8 mouse cellular contexts compared by ENCODE assay signal in genomic region chr1:182124506-182124905, GRCm38 (mm10). TPM values are rescaled to one million over a fixed set of nuclear protein-coding genes. Genes with fewer than 3 reads are reported as not detected.
DNase-seq lines count a peak whose midpoint lies in the region; ATAC-seq and TF ChIP-seq lines count a peak whose summit lies in the region.

Gene Srp9 (plus strand): TSS chr1:182124737.

- POLR2A ChIA-PET in Patski (lab: Charles Lee) = interaction anchor here (0.7 to 1.5 kb wide), 6 partner anchors 17 to 268 kb away, joined by 3 to 4 read pairs (median 4); no protein-coding TSS in a partner anchor

- H3K27ac ChIP-seq in hindbrain, embryonic 14.5 days = peak within 1 kb of the TSS; percentile 80

- CTCF ChIA-PET in Patski (lab: Charles Lee) = interaction anchor here (1.0 to 2.0 kb wide), 10 partner anchors 9 to 415 kb away, joined by 3 to 9 read pairs (median 4); no protein-coding TSS in a partner anchor

- DNase-seq in Patski (ENCODE audit: low read depth, low spot score) = peak; percentile 68
- DNase-seq in cerebellum, postnatal 14 days = peak; percentile 99
- peak; percentile 94 to 95 for DNase-seq in frontal cortex, postnatal 25 days (ENCODE audit: low spot score in 2 of 2)
- DNase-seq in hindbrain, embryonic 14.5 days (ENCODE audit: low spot score) = peak; percentile 99
- DNase-seq in layer of hippocampus, postnatal 36 days = peak; percentile 97 to 98
- peak; percentile 99 for DNase-seq in lung, postnatal 36 days
- DNase-seq in retina, postnatal 1 day = peak; percentile 99
- peak; percentile 90 to 94 for DNase-seq in urinary bladder, adult 18-20 months (ENCODE audit: low spot score in 2 of 2)

- peaks cover 6% of the 10 kb centered on the region; the same call in 1 of the 2 replicates for H3K36me3 ChIP-seq in hindbrain, embryonic 14.5 days (replicated peaks; ENCODE audit: control insufficient read depth, insufficient read depth)

- peak; percentile 98 for ATAC-seq in Patski
- ATAC-seq in hindbrain, embryonic 14.5 days (ENCODE audit: low FRiP score) = peak; percentile 98

- peaks cover 10% of the 10 kb centered on the region for H3K4me1 ChIP-seq in hindbrain, embryonic 14.5 days (replicated peaks; ENCODE audit: control insufficient read depth, insufficient read depth, low read length)

- H3K9me3 ChIP-seq in hindbrain, embryonic 14.5 days (ENCODE audit: control insufficient read depth, low read length) = no peaks in the 10 kb centered on the region

- in situ Hi-C loops in Patski (cut with MboI; ENCODE audit: low pct_unique_long_range_greater_than_20kb) = loop anchor here (10.0 kb wide), 1 partner anchor 400 kb away; no protein-coding TSS in a partner anchor

- peak within 1 kb of the TSS; percentile 75 for H3K9ac ChIP-seq in hindbrain, embryonic 14.5 days

- 1% methylated on average over 35 of the region's 37 CpGs for WGBS in hindbrain, embryonic 14.5 days

- peak within 1 kb of the TSS; percentile 81 for H3K4me3 ChIP-seq in hindbrain, embryonic 14.5 days (replicated peaks; ENCODE audit: low read length)

- peak within 1 kb of the TSS; percentile 76 for H3K4me2 ChIP-seq in hindbrain, embryonic 14.5 days (replicated peaks)

- H3K27me3 ChIP-seq in Patski = no peaks in the 10 kb centered on the region
- no peaks in the 10 kb centered on the region for H3K27me3 ChIP-seq in hindbrain, embryonic 14.5 days (ENCODE audit: control insufficient read depth, insufficient read depth, low read length)

- TF ChIP-seq CTCF in Patski (IDR thresholded peaks at IDR 0.05) = peak; percentile 100

RNA-seq across cellular contexts. Expression of gene Srp9, which starts in this region (rescaled TPM):
- 81.7 TPM for polyA plus RNA-seq in Patski (2021)
- 139 and 142 TPM in 2 replicates for polyA plus RNA-seq in hindbrain, embryonic 14.5 days (2014; fragmentation: Nextera tagmentation; extraction: Ambion mirVana)
- 10 to 100 TPM; 65.2 to 76.7 TPM for total RNA-seq in layer of hippocampus, postnatal 36 days (2021)

Comparison
In these comparisons a context has a peak if more than half of its experiments do, and no peak if none do; other contexts are left out.
1. Peak in every context shown above with its lines: DNase-seq, ATAC-seq, H3K4me3 ChIP-seq and H3K27ac ChIP-seq.